Mouse (Mus musculus) neural tube, embryonic 15.5 days (tissue): ENCODE results near the gene Frmpd2. TPM values are rescaled to one million over a fixed set of nuclear protein-coding genes. Genes with fewer than 3 reads are reported as not detected.

Experiments
- ATAC-seq: fragments of 200-750 bp; cut with Nextera tagmentation; 2 replicates; pipeline ENCODE4 v1.8.0; 2017; ENCODE audit warnings: mild to moderate bottlenecking, moderate TSS enrichment, moderate library complexity; ENCODE audit not compliant: low FRiP score
- H3K27ac ChIP-seq: fragments of 300-500 bp; sonication (generic); replicated peaks from 2 replicates; pipeline ENCODE4 v1.5.1; 2015; ENCODE audit warnings: mild to moderate bottlenecking, inconsistent platforms
- H3K27me3 ChIP-seq: fragments of 300-500 bp; sonication (generic); replicated peaks from 2 replicates; pipeline ENCODE4 v1.6.1; 2015; ENCODE audit warnings: inconsistent platforms
- H3K36me3 ChIP-seq: fragments of 300-500 bp; sonication (generic); 2 replicates; pipeline ENCODE4 v1.6.1; 2015; ENCODE audit warnings: inconsistent platforms
- H3K4me1 ChIP-seq: fragments of 300-500 bp; sonication (generic); 2 replicates; pipeline ENCODE4 v1.6.1; 2015; ENCODE audit warnings: inconsistent platforms
- H3K4me2 ChIP-seq: fragments of 300-500 bp; sonication (generic); 2 replicates; pipeline ENCODE4 v1.6.1; 2015; ENCODE audit warnings: inconsistent platforms, mild to moderate bottlenecking, moderate library complexity
- H3K4me3 ChIP-seq: fragments of 300-500 bp; sonication (generic); replicated peaks from 2 replicates; pipeline ENCODE4 v1.5.1; 2015; ENCODE audit warnings: mild to moderate bottlenecking, inconsistent platforms
- H3K9ac ChIP-seq: fragments of 300-500 bp; sonication (generic); replicated peaks from 2 replicates; pipeline ENCODE4 v1.6.1; 2015; ENCODE audit warnings: mild to moderate bottlenecking, inconsistent platforms
- H3K9me3 ChIP-seq: fragments of 300-500 bp; sonication (generic); replicated peaks from 2 replicates; pipeline ENCODE4 v1.6.1; 2016; ENCODE audit warnings: inconsistent platforms
- WGBS: fragments of 180-500 bp; shearing (Covaris S2); methylation state at CpG from one replicate; pipeline ENCODE4 v1.1.7; 2015; ENCODE audit warnings: mixed read lengths; 5-methylcytosine and 5-hydroxymethylcytosine counted together
- polyA plus RNA-seq: library from polyadenylated mRNA; unstranded; fragments of >200 nt; fragmentation: Nextera tagmentation; extraction: Ambion mirVana; gene quantifications from 2 replicates; pipeline ENCODE4 v1.2.1, GENCODE M21; 2015

The Frmpd2 gene
- polyA plus RNA-seq, 1 experiment from 2014 or later: not detected

GRCm38 (mm10) chr14:33545565-33546143, 74.2 kb downstream of the Frmpd2 start:
- H3K4me2 ChIP-seq: no peak overlapping the region
- ATAC-seq: no peak
- no peaks in the 10 kb centered on the region for H3K36me3 ChIP-seq
- peaks cover 6% of the 10 kb centered on the region for H3K4me1 ChIP-seq
- 65% methylated on average over 8 of the region's 8 CpGs for WGBS
- no peak overlapping the region for H3K27ac ChIP-seq
- no peaks in the 10 kb centered on the region for H3K9me3 ChIP-seq
- H3K9ac ChIP-seq: no peak overlapping the region
- H3K4me3 ChIP-seq: no peak overlapping the region
- H3K27me3 ChIP-seq: no peaks in the 10 kb centered on the region

GRCm38 (mm10) chr14:33548650-33549049, 77.2 kb downstream of the Frmpd2 start:
- no peak overlapping the region for H3K4me2 ChIP-seq
- H3K27me3 ChIP-seq: no peaks in the 10 kb centered on the region
- no peak for ATAC-seq
- H3K27ac ChIP-seq: no peak overlapping the region
- no peaks in the 10 kb centered on the region for H3K36me3 ChIP-seq
- H3K4me1 ChIP-seq: peaks cover 6% of the 10 kb centered on the region
- WGBS: 80% methylated on average over 3 of the region's 3 CpGs
- no peak overlapping the region for H3K4me3 ChIP-seq
- no peak overlapping the region for H3K9ac ChIP-seq
- H3K9me3 ChIP-seq: no peaks in the 10 kb centered on the region

DNA sequence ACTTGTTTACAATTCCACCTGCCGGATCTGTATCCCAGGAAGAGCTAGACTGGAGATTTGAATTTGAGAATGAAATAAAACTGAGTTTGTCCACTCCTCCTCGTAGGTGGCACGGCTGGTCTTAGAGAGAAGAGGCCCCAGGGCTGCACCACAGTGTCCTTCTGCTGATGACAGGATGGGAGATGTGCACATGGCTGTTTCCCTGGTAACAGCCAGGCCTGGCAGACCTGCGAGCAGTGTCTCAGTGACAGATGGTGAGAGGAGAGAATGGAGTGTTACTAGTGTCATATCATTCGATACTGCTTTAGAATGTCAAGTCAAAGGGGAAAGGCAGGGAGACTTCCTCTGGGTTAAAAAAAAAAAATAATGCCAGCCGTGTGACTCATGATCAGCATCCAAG, 78.4 kb downstream of the Frmpd2 start:
- no peak overlapping the region for H3K4me3 ChIP-seq
- peak; percentile 84; the same call in 1 of the 2 replicates for ATAC-seq
- peak overlapping the region; percentile 14 for H3K27ac ChIP-seq
- no peaks in the 10 kb centered on the region for H3K9me3 ChIP-seq
- no peaks in the 10 kb centered on the region for H3K36me3 ChIP-seq
- no peak overlapping the region for H3K9ac ChIP-seq
- peaks cover 6% of the 10 kb centered on the region for H3K4me1 ChIP-seq
- H3K4me2 ChIP-seq: no peak overlapping the region
- 28% methylated on average over 6 of the region's 6 CpGs for WGBS
- H3K27me3 ChIP-seq: no peaks in the 10 kb centered on the region

GRCm38 (mm10) chr14:33570737-33571136, 99.2 kb downstream of the Frmpd2 start:
- peaks cover 6% of the 10 kb centered on the region for H3K4me1 ChIP-seq
- H3K27me3 ChIP-seq: no peaks in the 10 kb centered on the region
- H3K9me3 ChIP-seq: no peaks in the 10 kb centered on the region
- no peak overlapping the region for H3K4me2 ChIP-seq
- H3K27ac ChIP-seq: no peak overlapping the region
- H3K9ac ChIP-seq: no peak overlapping the region
- no peaks in the 10 kb centered on the region for H3K36me3 ChIP-seq
- no peak for ATAC-seq
- H3K4me3 ChIP-seq: no peak overlapping the region
- WGBS: 20% methylated on average over 6 of the region's 6 CpGs

- Histone ChIP-seq H3K4me1 (peaks cover 6% of the 10 kb centered on the region), H3K4me3 (no peak overlapping the region), H3K4me2 (no peak overlapping the region), H3K27ac (no peak overlapping the region), H3K27me3 (no peaks in the 10 kb centered on the region), H3K9ac (no peak overlapping the region), H3K9me3 (no peaks in the 10 kb centered on the region), H3K36me3 (no peaks in the 10 kb centered on the region)
- no peak for ATAC-seq
- WGBS: 65% methylated on average over 3 of the region's 3 CpGs
Measured at GRCm38 (mm10) chr14:33573643-33574042, 102.1 kb downstream of the Frmpd2 start.

- Histone ChIP-seq H3K9ac (no peak overlapping the region), H3K27ac (peak overlapping the region; percentile 41), H3K36me3 (no peaks in the 10 kb centered on the region), H3K4me1 (peaks cover 5% of the 10 kb centered on the region; the same call in 1 of the 2 replicates), H3K9me3 (no peaks in the 10 kb centered on the region), H3K4me3 (no peak overlapping the region), H3K27me3 (no peaks in the 10 kb centered on the region), H3K4me2 (no peak overlapping the region)
- peak; percentile 69; the same call in 1 of the 2 replicates for ATAC-seq
- WGBS: 23% methylated on average over 7 of the region's 7 CpGs
Measured at GRCm38 (mm10) chr14:33579771-33580484, 108.4 kb downstream of the Frmpd2 start.

- Histone ChIP-seq H3K36me3 (no peaks in the 10 kb centered on the region), H3K9ac (no peak within 1 kb of the TSS), H3K4me2 (no peak within 1 kb of the TSS), H3K9me3 (no peaks in the 10 kb centered on the region), H3K4me3 (no peak within 1 kb of the TSS), H3K27ac (no peak within 1 kb of the TSS), H3K27me3 (no peaks in the 10 kb centered on the region), H3K4me1 (no peaks in the 10 kb centered on the region)
- ATAC-seq: no peak
- WGBS: 66% methylated on average over 14 of the region's 14 CpGs
Measured at GRCm38 (mm10) chr14:33588951-33589350, 117.5 kb downstream of the Frmpd2 start, which contains the start of gene Ptpn20. TSS of gene Ptpn20 (plus strand) at chr14:33589207.

- ATAC-seq: no peak
- 94% methylated on average over 9 of the region's 9 CpGs for WGBS
Measured at GRCm38 (mm10) chr14:33598376-33599130, 127.1 kb downstream of the Frmpd2 start.

GRCm38 (mm10) chr14:33607431-33607830, 135.9 kb downstream of the Frmpd2 start:
- Histone ChIP-seq H3K9me3 (no peaks in the 10 kb centered on the region; the same call in 1 of the 2 replicates), H3K27me3 (no peaks in the 10 kb centered on the region), H3K4me1 (no peaks in the 10 kb centered on the region), H3K4me3 (no peak overlapping the region), H3K4me2 (no peak overlapping the region), H3K27ac (no peak overlapping the region), H3K36me3 (no peaks in the 10 kb centered on the region), H3K9ac (no peak overlapping the region)
- 89% methylated on average over 10 of the region's 10 CpGs for WGBS
- no peak for ATAC-seq

More at GRCm38 (mm10) chr14:33598376-33599130, 127.1 kb downstream of the Frmpd2 start:
- Histone ChIP-seq H3K4me2 (no peak overlapping the region), H3K27ac (no peak overlapping the region), H3K36me3 (no peaks in the 10 kb centered on the region), H3K27me3 (no peaks in the 10 kb centered on the region), H3K4me1 (no peaks in the 10 kb centered on the region), H3K9ac (no peak overlapping the region), H3K9me3 (no peaks in the 10 kb centered on the region), H3K4me3 (no peak overlapping the region)
